Mouse (Mus musculus) spleen, postnatal 36 days (tissue): Measurements from ENCODE around the gene 9130019O22Rik.
"Not testable (repeated sequence)": the region's sequence is repeated elsewhere in the genome, so short reads cannot be mapped to it uniquely, and the experiment has no call there.

Source experiments
- DNase-seq, 2 experiments: peaks; one replicate each; pipeline ENCODE4 v3.0.0; 2022; ENCODE audit warnings: low spot score in 2 of 2, mixed read lengths in 1 of 2

Gene 9130019O22Rik

GRCm38 (mm10) chr7:127375271-127376245, 11.4 kb downstream of the 9130019O22Rik start, which contains the start of gene Zfp747:
Gene Zfp747, minus strand, starts transcription at chr7:127376050.
- peak; percentile 94 to 96 for DNase-seq

GRCm38 (mm10) chr7:127371870-127372269, 15.1 kb downstream of the 9130019O22Rik start:
- DNase-seq, result not testable (repeated sequence)

GRCm38 (mm10) chr7:127371213-127371612, 15.8 kb downstream of the 9130019O22Rik start:
- no peak for DNase-seq

DNA sequence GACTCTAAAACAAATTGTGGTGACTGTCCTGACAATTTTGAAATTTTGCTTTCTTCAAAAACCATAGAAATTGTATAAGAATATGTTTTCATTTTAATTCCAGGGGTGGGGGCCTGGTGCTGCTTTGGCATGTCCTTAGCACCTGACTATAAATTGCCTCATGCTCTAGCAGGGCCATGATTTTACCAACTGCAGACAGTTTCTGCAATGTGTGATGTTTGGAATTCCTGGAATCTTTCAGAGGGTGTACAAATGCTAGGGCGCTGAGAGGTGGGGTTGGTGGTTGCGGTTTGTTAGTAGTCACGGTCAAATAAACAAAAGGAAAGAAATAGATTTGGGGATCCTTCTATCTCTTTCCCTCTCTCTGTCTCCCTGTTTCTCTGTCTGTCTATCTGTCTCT, 20.7 kb downstream of the 9130019O22Rik start:
- no peak for DNase-seq

DNA sequence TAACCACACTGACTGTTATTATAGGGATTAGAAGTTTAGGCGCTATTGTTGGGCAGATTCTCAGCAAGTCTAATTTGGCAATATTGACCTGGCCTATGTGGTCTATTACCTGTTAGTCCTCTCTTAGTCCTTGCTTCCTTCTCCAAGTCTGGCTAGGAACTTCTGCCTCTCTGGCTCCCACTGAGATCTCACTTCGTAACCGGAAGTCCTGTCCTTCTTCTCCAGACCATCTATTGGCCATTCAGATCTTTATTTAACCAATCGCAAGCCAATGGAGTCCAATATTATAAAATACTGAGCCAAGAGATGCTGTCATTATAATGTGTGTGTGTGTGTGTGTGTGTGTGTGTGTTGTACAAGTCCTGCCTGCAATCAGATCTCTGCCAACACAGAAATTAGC, 22.8 kb downstream of the 9130019O22Rik start:
- no peak for DNase-seq

GRCm38 (mm10) chr7:127363475-127363921, 23.5 kb downstream of the 9130019O22Rik start:
- DNase-seq, result no peak

- DNase-seq, result peak; percentile 26 to 36
Observed at GRCm38 (mm10) chr7:127362418-127362817, 24.5 kb downstream of the 9130019O22Rik start.

GRCm38 (mm10) chr7:127361449-127361848, 25.5 kb downstream of the 9130019O22Rik start:
- no peak for DNase-seq

- no peak for DNase-seq
Observed at GRCm38 (mm10) chr7:127360265-127360664, 26.7 kb downstream of the 9130019O22Rik start.

DNA sequence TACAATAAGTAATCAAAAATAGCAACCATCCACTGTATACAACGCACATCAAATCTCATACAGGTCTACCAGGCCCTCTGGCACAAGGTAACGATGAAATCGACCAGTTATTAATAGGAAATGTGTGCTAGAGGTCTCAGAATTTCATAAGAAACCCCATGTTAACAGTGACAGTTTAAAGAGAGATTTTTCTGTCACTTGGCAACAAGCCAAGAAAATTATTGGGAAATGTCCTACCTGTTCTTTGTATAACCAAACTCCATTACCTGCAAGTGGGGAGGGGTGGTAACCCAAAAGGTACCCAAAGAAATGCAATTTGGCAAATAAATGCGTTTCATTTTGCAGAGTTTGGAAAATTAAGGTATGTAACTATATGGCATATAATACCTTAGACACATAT, 28.5 kb downstream of the 9130019O22Rik start:
- DNase-seq, result no peak

GRCm38 (mm10) chr7:127357871-127358270, 29.1 kb downstream of the 9130019O22Rik start:
- no peak for DNase-seq

DNA sequence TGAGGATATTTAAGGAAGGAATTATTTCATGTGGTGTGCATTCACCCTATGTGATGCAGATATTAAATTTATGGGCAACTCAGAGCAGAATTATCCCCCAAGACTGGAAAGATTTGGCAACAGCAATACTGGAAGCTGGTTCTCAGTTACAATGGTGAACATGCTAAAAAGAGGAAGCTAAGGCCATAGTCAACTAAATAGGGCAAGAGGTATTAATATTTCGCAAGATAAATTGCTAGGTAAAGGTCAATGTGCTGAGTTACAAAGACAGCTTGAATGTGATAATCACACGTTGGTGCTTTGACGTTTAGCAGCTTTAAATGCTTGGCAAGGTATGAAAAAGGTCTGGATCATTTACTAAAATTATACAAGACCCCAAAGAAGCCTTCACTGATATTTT, 31.2 kb downstream of the 9130019O22Rik start:
- DNase-seq, result no peak

- DNase-seq, result no peak
Observed at GRCm38 (mm10) chr7:127351230-127352004, 35.5 kb downstream of the 9130019O22Rik start.

DNA sequence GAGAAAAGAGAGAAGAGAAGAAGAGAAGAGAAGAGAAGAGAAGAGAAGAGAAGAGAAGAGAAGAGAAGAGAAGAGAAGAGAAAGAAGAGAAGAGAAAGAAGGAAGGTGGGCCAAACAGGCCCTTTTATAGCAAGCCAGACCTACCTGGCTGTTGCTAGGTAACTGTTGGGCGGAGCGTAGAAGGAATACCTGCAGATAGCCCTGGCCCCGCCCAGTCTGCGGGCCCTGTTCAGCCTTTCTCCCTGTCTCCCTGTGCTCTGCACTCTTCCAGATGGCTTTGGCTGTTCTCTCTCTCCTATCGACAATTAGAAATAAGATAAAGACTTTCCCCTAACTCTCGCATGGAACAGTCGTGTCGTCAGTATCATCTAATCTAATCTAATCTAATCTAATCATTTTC, 40.3 kb downstream of the 9130019O22Rik start:
- DNase-seq, result no peak

GRCm38 (mm10) chr7:127345512-127346325, 41.2 kb downstream of the 9130019O22Rik start, which contains the start of gene Zfp768:
Gene Zfp768, minus strand, starts transcription at chr7:127345589.
- peak; percentile 81 to 85 for DNase-seq

DNA sequence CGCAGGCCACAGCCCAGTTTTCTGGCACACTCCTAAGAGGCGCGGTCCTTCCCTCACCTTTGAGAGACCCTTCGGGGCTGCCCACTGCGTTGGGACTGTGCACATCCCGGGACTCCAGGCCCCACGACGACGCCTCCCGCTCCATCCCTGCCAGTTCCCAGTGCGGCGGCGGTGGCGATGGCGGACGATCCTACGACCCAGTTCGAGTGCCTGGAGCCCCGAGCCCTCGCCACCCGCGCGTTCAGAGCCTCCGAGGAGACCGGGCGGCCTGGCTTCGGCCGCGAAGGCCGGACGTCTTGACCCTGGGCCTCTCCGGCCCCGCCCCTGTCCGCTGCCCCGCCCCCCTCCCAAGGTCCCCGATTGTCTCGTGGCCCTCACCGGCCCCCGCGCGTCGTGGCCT, 41.9 kb downstream of the 9130019O22Rik start:
- no peak for DNase-seq

- DNase-seq, result no peak
Observed at GRCm38 (mm10) chr7:127344371-127344770, 42.6 kb downstream of the 9130019O22Rik start.

DNA sequence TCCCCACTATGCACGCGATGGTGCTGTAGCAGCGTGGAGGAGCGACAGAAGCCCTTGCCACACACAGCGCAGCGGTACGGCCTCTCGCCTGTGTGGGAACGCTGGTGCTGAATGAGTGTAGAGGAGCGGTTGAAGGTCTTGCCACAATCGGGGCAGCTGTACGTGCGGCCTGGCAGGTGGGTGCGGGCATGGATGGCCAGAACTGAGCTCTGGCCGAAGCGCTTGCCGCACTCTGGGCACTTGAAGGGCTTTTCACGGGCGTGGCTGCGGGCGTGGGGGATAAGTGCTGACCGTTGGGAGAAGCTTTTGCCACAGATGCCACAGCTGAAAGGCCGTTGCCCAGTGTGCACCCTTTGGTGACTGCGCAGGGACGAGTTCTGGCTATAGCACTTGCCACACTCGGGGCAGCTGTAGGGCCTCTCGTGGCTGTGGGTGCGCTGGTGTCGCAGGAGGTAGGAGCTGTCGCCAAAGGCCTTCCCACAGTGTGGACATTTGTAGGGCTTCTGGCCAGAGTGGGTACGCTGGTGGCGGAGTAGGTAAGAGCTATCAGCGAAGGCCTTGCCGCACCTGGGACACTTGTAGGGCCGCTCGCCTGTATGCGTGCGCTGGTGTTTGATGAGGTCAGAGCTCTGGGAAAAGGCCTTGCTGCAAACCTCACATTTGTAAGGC, 43.5 kb downstream of the 9130019O22Rik start:
- no peak for DNase-seq

DNA sequence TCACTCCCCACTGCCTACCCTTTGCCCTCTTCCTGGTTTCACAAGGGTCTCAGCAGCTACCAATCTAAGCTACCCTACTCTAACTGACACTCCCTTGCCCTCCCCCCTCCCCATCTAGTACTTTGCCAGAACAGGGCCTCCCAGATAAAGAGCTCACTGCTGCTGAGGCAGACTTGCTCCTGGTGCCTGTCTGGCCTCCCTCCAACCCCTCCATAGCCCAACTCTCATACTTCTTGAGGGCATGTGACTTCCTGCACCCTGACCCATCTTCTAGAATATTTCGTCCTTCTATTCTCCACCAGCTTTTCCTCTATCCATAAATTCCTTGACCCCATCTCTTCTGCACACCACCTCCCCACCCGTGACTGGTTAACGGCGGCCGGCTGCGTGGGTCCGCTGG, 44.1 kb downstream of the 9130019O22Rik start:
- DNase-seq, result no peak

GRCm38 (mm10) chr7:127342332-127342731, 44.6 kb downstream of the 9130019O22Rik start:
- peak in 1 of 2 experiments; percentile 18 for DNase-seq

DNA sequence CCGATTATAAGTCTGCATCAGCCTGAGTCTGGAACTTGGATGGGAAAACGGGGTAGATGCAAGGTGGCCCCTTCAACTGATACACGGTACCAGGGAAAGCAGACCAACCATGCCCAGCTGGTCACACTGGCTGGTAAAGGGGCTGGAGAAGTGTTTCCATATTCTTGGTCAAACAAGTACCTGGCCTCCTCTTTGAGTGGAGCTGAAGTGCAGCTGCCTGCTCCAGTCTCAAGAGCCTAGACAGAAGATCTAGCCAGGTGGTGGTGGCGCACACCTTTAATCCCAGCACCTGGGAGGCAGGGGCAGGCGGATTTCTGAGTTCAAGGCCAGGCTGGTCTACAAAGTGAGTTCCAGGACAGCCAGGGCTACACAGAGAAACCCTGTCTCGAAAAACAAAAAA, 45.1 kb downstream of the 9130019O22Rik start:
- not testable (repeated sequence) for DNase-seq
